Mouse (Mus musculus): ENCODE measurements at regions not wholly inside any gene's neighbourhood (a gene's known extent, or its start where the extent isn't known, plus 50 kb on each side); places are given as distances from the start of the nearest gene placed in this dataset.
"Not testable (repeated sequence)": the region's sequence is repeated elsewhere in the genome, so short reads cannot be mapped to it uniquely, and the experiment has no call there.

GRCm38 (mm10) chr3:78594718-78595236, 691.5 kb downstream of the Rapgef2 start:
- ATAC-seq (ENCODE audit: extremely low read depth, insufficient number of reproducible peaks, low FRiP score, poor library complexity, severe bottlenecking): no peak

- no peak for ATAC-seq (ENCODE audit: extremely low read depth, insufficient number of reproducible peaks, low FRiP score, poor library complexity, severe bottlenecking)
Measured at GRCm38 (mm10) chr3:78594305-78594704, 692.0 kb downstream of the Rapgef2 start.

- ATAC-seq (ENCODE audit: extremely low read depth, insufficient number of reproducible peaks, low FRiP score, poor library complexity, severe bottlenecking): no peak
Measured at GRCm38 (mm10) chr3:78586639-78587038, 699.7 kb downstream of the Rapgef2 start.

- no peak for ATAC-seq (ENCODE audit: extremely low read depth, insufficient number of reproducible peaks, low FRiP score, poor library complexity, severe bottlenecking)
Measured at GRCm38 (mm10) chr3:78581868-78582267, 704.4 kb downstream of the Rapgef2 start.

- ATAC-seq (ENCODE audit: extremely low read depth, insufficient number of reproducible peaks, low FRiP score, poor library complexity, severe bottlenecking): no peak
Measured at GRCm38 (mm10) chr3:78581100-78581499, 705.2 kb downstream of the Rapgef2 start.

- ATAC-seq (ENCODE audit: extremely low read depth, insufficient number of reproducible peaks, low FRiP score, poor library complexity, severe bottlenecking): no peak
Measured at GRCm38 (mm10) chr3:78575667-78576464, 710.5 kb downstream of the Rapgef2 start.

- ATAC-seq (ENCODE audit: extremely low read depth, insufficient number of reproducible peaks, low FRiP score, poor library complexity, severe bottlenecking): no peak
Measured at GRCm38 (mm10) chr3:78574807-78575206, 711.5 kb downstream of the Rapgef2 start.

- no peak for ATAC-seq (ENCODE audit: extremely low read depth, insufficient number of reproducible peaks, low FRiP score, poor library complexity, severe bottlenecking)
Measured at GRCm38 (mm10) chr3:78573299-78573698, 713.0 kb downstream of the Rapgef2 start.

- not testable (repeated sequence) for ATAC-seq (ENCODE audit: extremely low read depth, insufficient number of reproducible peaks, low FRiP score, poor library complexity, severe bottlenecking)
Measured at GRCm38 (mm10) chr3:78564926-78565325, 721.4 kb downstream of the Rapgef2 start.

All from neutrophil, adult 5-6 weeks (primary cell).